ENCODE assay signal across 16 mouse cellular contexts in the genomic region with DNA sequence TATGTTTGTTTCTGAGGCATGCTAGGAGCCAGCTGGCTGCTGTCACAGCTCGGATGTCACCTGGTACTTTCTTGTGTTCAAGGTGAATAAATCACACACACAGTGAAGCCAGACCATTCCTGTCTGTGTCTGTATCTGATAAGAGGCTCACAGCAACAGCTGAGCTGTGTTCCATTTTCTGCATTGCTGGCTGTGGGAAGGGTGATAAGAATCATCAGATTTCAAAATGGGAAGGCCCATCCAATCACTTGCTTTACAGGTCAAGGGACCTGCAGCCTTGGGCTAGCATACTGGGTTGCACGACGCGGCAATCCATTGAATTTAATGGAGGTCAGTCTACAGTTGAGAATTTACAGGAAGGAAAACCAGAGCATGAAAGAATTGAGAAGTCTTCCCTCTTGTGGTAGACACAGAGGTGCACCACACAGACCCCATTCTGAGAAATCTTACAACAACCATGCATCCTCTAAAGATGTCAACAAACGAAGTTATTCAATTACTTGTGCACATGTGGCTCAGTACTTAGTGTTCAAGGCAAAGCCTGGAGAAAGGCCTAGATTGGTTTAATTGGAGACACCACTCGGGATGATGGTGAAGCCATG.
DNase-seq lines count a peak whose midpoint lies in the region; ATAC-seq and TF ChIP-seq lines count a peak whose summit lies in the region.
"Had no signal": no experiment of that assay in that cellular context is flagged by ENCODE, and none has a peak within 500 bp of the region (broad histone marks: within the 10 kb centered on the region; RNA-seq: fewer than 3 reads in every experiment).

No protein-coding gene starts in this region.

- peak; percentile 66 for TF ChIP-seq CTCF in hindbrain, postnatal 0 days (IDR thresholded peaks at IDR 0.05; ENCODE audit: low read depth)

- no peaks in the 10 kb centered on the region for H3K9me3 ChIP-seq in hindbrain, postnatal 0 days (ENCODE audit: low read length)
- no peaks in the 10 kb centered on the region for H3K9me3 ChIP-seq in hindbrain, embryonic 14.5 days (ENCODE audit: control insufficient read depth, low read length)
- H3K9me3 ChIP-seq in midbrain, embryonic 11.5 days (ENCODE audit: control insufficient read depth, low read length): no peaks in the 10 kb centered on the region
- H3K9me3 ChIP-seq in midbrain, embryonic 10.5 days (replicated peaks): no peaks in the 10 kb centered on the region
- H3K9me3 ChIP-seq: heart, embryonic 15.5 days; neural tube, embryonic 13.5 days had no signal

- H3K4me2 ChIP-seq in hindbrain, postnatal 0 days (ENCODE audit: low read depth, low read length): no peak overlapping the region
- H3K4me2 ChIP-seq in hindbrain, embryonic 14.5 days (replicated peaks): no peak overlapping the region
- no peak overlapping the region for H3K4me2 ChIP-seq in midbrain, embryonic 11.5 days
- H3K4me2 ChIP-seq: heart, embryonic 15.5 days; neural tube, embryonic 13.5 days had no signal

- no peaks in the 10 kb centered on the region for H3K4me1 ChIP-seq in hindbrain, postnatal 0 days (ENCODE audit: insufficient read depth, low read length)
- H3K4me1 ChIP-seq in hindbrain, embryonic 14.5 days (replicated peaks; ENCODE audit: control insufficient read depth, insufficient read depth, low read length): no peaks in the 10 kb centered on the region
- H3K4me1 ChIP-seq in midbrain, embryonic 11.5 days (ENCODE audit: control insufficient read depth, insufficient read depth, low read length): no peaks in the 10 kb centered on the region
- H3K4me1 ChIP-seq in midbrain, embryonic 10.5 days: no peaks in the 10 kb centered on the region
- H3K4me1 ChIP-seq: neural tube, embryonic 13.5 days had no signal

- WGBS in hindbrain, postnatal 0 days: 78% methylated on average over 6 of the region's 6 CpGs
- WGBS in hindbrain, embryonic 14.5 days: 83% methylated on average over 6 of the region's 6 CpGs
- 88% methylated on average over 6 of the region's 6 CpGs for WGBS in midbrain, embryonic 11.5 days
- WGBS in midbrain, embryonic 10.5 days: 89% methylated on average over 6 of the region's 6 CpGs

- ATAC-seq in hindbrain, postnatal 0 days: no peak
- no peak for ATAC-seq in hindbrain, embryonic 14.5 days (ENCODE audit: low FRiP score)
- ATAC-seq in midbrain, embryonic 11.5 days (ENCODE audit: low FRiP score): no peak
- ATAC-seq in megakaryocyte progenitor cell, adult 5-6 weeks (replicated peaks; ENCODE audit: poor library complexity): peak; percentile 31; the same call in 1 of the 2 replicates
- ATAC-seq in CD4-positive, CD25-positive, alpha-beta regulatory T cell, adult 4 months: no peak
- ATAC-seq: hindbrain, embryonic 16.5 days; Patski had no signal

- H3K27ac ChIP-seq in hindbrain, postnatal 0 days: no peak overlapping the region
- H3K27ac ChIP-seq in hindbrain, embryonic 14.5 days: no peak overlapping the region
- no peak overlapping the region for H3K27ac ChIP-seq in midbrain, embryonic 11.5 days (ENCODE audit: low read depth, low read length)
- H3K27ac ChIP-seq in midbrain, embryonic 10.5 days (replicated peaks): no peak overlapping the region
- H3K27ac ChIP-seq: heart, embryonic 15.5 days; neural tube, embryonic 13.5 days had no signal

- no peaks in the 10 kb centered on the region for H3K27me3 ChIP-seq in hindbrain, postnatal 0 days (ENCODE audit: insufficient read depth, low read length)
- no peaks in the 10 kb centered on the region; the same call in 1 of the 2 replicates for H3K27me3 ChIP-seq in hindbrain, embryonic 14.5 days (ENCODE audit: control insufficient read depth, insufficient read depth, low read length)
- no peaks in the 10 kb centered on the region for H3K27me3 ChIP-seq in midbrain, embryonic 11.5 days (ENCODE audit: control insufficient read depth, insufficient read depth, low read length)
- H3K27me3 ChIP-seq in midbrain, embryonic 10.5 days (ENCODE audit: low read depth, poor library complexity, severe bottlenecking): no peaks in the 10 kb centered on the region
- H3K27me3 ChIP-seq: neural tube, embryonic 13.5 days; Patski had no signal

- DNase-seq in adrenal gland, adult (ENCODE audit: inconsistent age in 2 of 2, low spot score in 1 of 2): peak; percentile 41 to 88
- DNase-seq in adrenal gland, adult 18-20 months (ENCODE audit: low spot score in 2 of 2): no peak
- peak; percentile 40 for DNase-seq in hindbrain, postnatal 0 days (ENCODE audit: low spot score)
- no peak for DNase-seq in hindbrain, embryonic 14.5 days (ENCODE audit: low spot score)
- DNase-seq in midbrain, embryonic 11.5 days (ENCODE audit: low spot score, missing footprints): peak; percentile 23
- no peak for DNase-seq in midbrain, embryonic 10.5 days (ENCODE audit: low spot score)
- DNase-seq: cerebellum, adult 11 months; lung, adult 2 months; thymus, postnatal 4 days had no signal

- no peaks in the 10 kb centered on the region for H3K36me3 ChIP-seq in hindbrain, postnatal 0 days (ENCODE audit: insufficient read depth, low read length)
- H3K36me3 ChIP-seq in hindbrain, embryonic 14.5 days (replicated peaks; ENCODE audit: control insufficient read depth, insufficient read depth): no peaks in the 10 kb centered on the region
- no peaks in the 10 kb centered on the region for H3K36me3 ChIP-seq in midbrain, embryonic 11.5 days (ENCODE audit: control insufficient read depth, insufficient read depth, low read length)
- no peaks in the 10 kb centered on the region for H3K36me3 ChIP-seq in midbrain, embryonic 10.5 days
- H3K36me3 ChIP-seq: heart, embryonic 15.5 days; neural tube, embryonic 13.5 days had no signal

- no peak overlapping the region for H3K9ac ChIP-seq in hindbrain, postnatal 0 days (replicated peaks; ENCODE audit: low read length)
- no peak overlapping the region for H3K9ac ChIP-seq in hindbrain, embryonic 14.5 days
- H3K9ac ChIP-seq in midbrain, embryonic 11.5 days (ENCODE audit: low read length): no peak overlapping the region
- H3K9ac ChIP-seq: heart, embryonic 15.5 days; neural tube, embryonic 13.5 days had no signal

- H3K4me3 ChIP-seq in hindbrain, postnatal 0 days (ENCODE audit: low read length): no peak overlapping the region
- H3K4me3 ChIP-seq in hindbrain, embryonic 14.5 days (replicated peaks; ENCODE audit: low read length): no peak overlapping the region
- H3K4me3 ChIP-seq in midbrain, embryonic 11.5 days (ENCODE audit: low read depth, low read length): no peak overlapping the region
- H3K4me3 ChIP-seq in midbrain, embryonic 10.5 days: no peak overlapping the region
- H3K4me3 ChIP-seq: erythroblast, embryonic 14.5 days; heart, embryonic 15.5 days; neural tube, embryonic 13.5 days had no signal

Comparison
In these comparisons a context has a peak if more than half of its experiments do, and no peak if none do; other contexts are left out.
1. DNase-seq: peak in adrenal gland, adult (2 of 2), hindbrain, postnatal 0 days (single experiment) and midbrain, embryonic 11.5 days (single experiment); none in adrenal gland, adult 18-20 months (0 of 2), hindbrain, embryonic 14.5 days (single experiment) and midbrain, embryonic 10.5 days (single experiment).